Mouse (Mus musculus) macrophage (primary cell): Measurements from ENCODE around the gene Sap30bp. TPM values are rescaled to one million over a fixed set of nuclear protein-coding genes. Genes with fewer than 3 reads are reported as not detected.
A peak's percentile ranks its signal among the peaks of the same experiment; 100 is the strongest.

Source experiments
- H3K27ac ChIP-seq: fragments of 350-480 bp; formaldehyde crosslinking; 2 replicates; pipeline ENCODE4 v1.9.0; 2021
- H3K36me3 ChIP-seq: fragments of 350-480 bp; formaldehyde crosslinking; 2 replicates; pipeline ENCODE4 v1.9.0; 2021; ENCODE audit errors: inconsistent target
- H3K4me3 ChIP-seq: fragments of 350-480 bp; formaldehyde crosslinking; 2 replicates; pipeline ENCODE4 v1.9.0; 2021; ENCODE audit errors: inconsistent target
- H3K79me2 ChIP-seq: fragments of 350-480 bp; formaldehyde crosslinking; 2 replicates; pipeline ENCODE4 v1.9.0; 2021; ENCODE audit errors: inconsistent target
- WGBS: methylation state at CpG from one replicate; pipeline ENCODE4 v1.1.7; 2026; ENCODE audit warnings: inconsistent platforms; ENCODE audit not compliant: missing documents; 5-methylcytosine and 5-hydroxymethylcytosine counted together
- polyA plus RNA-seq: library from polyadenylated mRNA; stranded (reverse); fragments of 250-400 nt; gene quantifications from 3 replicates; pipeline ENCODE4 v1.2.4, GENCODE M21; 2018; ENCODE audit warnings: inconsistent platforms

The Sap30bp gene
- polyA plus RNA-seq, 1 experiment from 2014 or later: 51.8 TPM

DNA sequence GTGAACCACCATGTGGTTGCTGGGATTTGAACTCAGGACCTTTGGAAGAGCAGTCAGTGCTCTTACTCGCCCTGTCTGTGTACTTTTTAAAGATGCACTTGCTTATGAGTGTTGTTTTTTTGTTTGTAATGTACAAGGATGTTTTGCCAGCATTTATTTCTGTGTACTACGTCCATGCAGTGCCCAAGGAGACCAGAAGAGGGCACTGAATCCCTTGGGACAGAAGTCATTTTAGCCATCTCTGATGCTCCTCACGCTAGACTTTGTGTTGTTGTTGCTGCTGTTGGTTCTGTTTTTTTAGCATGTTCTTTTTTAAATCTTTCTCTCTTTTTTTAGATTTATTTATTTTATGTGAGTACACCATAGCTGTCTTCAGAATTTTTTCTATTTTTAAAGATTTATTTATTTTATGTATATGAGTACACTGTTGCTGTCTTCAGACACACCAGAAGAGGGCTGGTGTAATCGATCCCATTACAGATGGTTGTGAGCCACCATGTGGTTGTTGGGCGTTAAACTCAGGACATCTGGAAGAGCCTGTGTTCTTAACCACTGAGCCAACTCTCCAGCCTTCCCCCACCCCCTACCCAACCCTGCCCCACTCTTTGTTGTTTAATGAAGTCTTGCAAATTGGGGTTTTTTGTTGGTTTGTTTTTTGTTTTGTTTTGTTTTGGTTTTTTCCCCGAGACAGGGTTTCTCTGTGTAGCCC lies 12.8 kb upstream of the Sap30bp start:
- Histone ChIP-seq H3K79me2 (no peaks in the 10 kb centered on the region), H3K27ac (no peak overlapping the region), H3K4me3 (no peak overlapping the region), H3K36me3 (peaks cover 56% of the 10 kb centered on the region; the same call in 1 of the 2 replicates)
- WGBS: 51% methylated on average over 6 of the region's 6 CpGs

DNA sequence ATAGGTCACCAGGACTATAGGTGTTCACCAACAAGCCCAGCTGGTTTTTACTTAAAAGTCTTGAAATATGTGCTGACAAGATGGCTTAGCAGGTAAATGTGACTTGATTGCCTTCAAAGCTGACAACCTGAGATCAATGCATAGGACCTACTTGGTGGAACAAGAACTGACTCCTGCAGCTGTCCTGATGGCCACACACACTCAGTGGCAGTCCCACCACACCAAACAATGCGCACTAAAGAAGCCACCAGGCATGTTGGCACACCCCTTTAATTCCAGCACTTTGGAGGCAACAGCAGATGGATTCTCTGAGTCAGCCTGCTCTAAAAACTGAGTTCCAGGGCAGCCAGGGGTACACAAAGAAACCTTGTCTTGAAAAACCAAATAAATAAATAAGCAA lies 11.1 kb upstream of the Sap30bp start:
- H3K79me2 ChIP-seq: no peaks in the 10 kb centered on the region
- H3K27ac ChIP-seq: no peak overlapping the region
- 100% methylated on average over 1 of the region's 1 CpGs for WGBS
- H3K4me3 ChIP-seq: no peak overlapping the region
- peaks cover 52% of the 10 kb centered on the region for H3K36me3 ChIP-seq

DNA sequence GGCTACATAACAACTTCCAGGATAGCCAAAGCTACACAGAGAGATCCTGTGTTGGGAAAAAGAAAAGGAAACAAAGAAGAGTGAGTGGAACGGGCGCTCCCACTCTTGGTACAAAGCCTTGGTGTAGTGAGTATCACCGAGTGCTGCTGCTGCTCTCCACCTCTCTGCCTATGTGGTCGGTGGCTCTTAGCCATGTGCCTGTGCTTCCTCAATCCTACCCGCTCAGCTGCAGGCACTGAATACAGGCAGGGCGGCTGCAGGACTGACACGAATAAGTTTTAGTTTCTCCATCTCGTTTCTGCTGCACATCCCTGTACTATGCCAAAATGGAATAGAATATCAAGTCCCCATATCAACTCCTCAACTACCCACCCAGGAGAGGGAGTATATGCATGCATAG lies 4.1 kb upstream of the Sap30bp start:
- WGBS: 43% methylated on average over 8 of the region's 8 CpGs
- Histone ChIP-seq H3K4me3 (no peak overlapping the region), H3K27ac (no peak overlapping the region), H3K79me2 (peaks cover 21% of the 10 kb centered on the region), H3K36me3 (peaks cover 38% of the 10 kb centered on the region)

DNA sequence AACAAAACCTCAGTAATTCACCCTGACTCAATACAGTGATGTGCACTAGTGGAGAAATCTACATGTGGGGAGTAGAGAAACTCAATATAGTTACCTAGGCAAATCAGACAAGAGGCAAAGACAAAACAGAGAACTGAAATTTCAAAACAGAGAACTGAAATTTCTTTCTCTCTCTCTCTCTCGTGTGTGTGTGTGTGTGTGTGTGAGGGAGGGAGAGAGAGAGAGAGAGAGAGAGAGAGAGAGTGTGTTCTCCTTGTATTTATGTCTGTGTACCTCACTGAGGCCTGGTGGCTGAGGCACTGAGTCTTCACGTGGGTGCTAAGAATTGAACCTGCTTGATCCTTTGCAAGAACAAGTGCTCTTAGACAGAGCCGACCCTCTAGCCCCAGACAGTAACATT lies 3.3 kb upstream of the Sap30bp start:
- 40% methylated on average over 3 of the region's 3 CpGs for WGBS
- Histone ChIP-seq H3K79me2 (peaks cover 29% of the 10 kb centered on the region), H3K36me3 (peaks cover 31% of the 10 kb centered on the region), H3K4me3 (no peak overlapping the region), H3K27ac (no peak overlapping the region)

DNA sequence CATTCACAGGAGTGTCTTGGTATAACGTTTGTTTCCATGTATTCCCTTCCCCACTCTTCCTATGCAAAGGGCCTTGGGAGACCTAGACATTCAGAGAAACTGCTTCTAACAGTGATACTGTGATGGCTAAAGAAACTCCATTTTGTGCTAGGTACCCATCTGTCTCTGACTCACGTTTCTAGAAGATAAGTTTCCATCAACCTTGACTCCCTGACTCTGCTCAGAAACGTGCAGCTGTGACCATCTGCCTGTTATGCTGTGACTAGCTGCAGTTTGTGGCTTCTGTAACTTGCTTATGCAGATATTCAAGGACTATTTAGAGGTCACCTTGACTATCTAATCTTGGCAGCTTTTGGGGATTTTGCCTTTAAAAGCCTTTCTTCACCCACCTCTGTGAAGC lies 1.8 kb upstream of the Sap30bp start:
- Histone ChIP-seq H3K36me3 (peaks cover 30% of the 10 kb centered on the region), H3K79me2 (peaks cover 43% of the 10 kb centered on the region), H3K27ac (no peak overlapping the region), H3K4me3 (no peak overlapping the region)
- WGBS: 92% methylated on average over 3 of the region's 3 CpGs

DNA sequence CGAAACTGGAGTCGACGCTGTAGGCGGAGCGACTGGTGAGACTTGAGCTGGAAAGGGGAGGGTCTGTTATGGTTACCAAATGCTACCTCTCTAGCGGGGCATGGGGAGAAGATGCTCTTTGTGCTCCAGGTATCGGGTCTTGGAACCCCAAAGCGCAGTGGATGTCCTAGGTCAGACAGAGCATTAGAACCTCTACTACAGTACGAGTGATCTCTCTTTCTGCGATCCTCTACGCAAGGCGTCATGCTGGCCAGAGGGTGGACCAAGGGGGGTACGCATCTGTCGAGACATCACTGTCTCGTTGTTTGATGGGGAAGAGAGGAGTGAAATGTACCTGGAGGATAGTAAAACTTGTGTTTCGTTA lies 647 bp downstream of the Sap30bp start:
- H3K36me3 ChIP-seq: peaks cover 31% of the 10 kb centered on the region
- under 1% methylated on average over 15 of the region's 16 CpGs for WGBS
- peaks cover 57% of the 10 kb centered on the region for H3K79me2 ChIP-seq
- peak overlapping the region; percentile 99 for H3K4me3 ChIP-seq
- H3K27ac ChIP-seq: peak overlapping the region; percentile 51

DNA sequence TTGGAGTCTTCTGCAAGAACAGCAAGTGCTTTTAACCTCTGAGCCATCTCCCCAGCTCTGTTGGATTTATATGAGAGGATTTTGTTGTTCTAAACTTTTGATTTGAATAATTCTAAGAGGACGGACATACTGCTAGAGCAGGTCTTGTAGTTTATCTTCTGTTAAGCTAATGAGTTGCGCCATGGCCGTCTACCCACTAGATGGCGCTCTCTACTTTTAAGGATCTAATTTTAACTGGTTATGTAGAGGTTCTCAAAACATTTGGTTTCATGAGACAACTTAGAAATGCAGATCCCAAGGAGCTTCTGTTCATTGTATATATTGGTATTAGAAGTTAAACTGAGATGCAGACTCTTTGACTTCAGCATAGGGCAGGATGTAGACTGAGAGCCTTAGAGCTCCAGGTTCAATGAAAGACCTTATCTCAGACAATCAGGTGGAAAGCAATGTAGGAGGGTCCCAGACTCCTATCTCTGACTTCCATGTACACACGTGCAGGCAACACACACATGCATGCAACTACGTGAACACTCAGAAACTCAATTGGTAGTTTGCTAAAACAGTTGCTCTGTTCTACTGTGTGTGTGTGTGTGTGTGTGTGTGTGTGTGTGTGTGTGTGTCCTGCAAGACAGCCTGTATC lies 6.7 kb downstream of the Sap30bp start:
- Histone ChIP-seq H3K79me2 (peaks cover 28% of the 10 kb centered on the region), H3K4me3 (no peak overlapping the region), H3K27ac (no peak overlapping the region), H3K36me3 (peaks cover 73% of the 10 kb centered on the region)
- 41% methylated on average over 6 of the region's 6 CpGs for WGBS

DNA sequence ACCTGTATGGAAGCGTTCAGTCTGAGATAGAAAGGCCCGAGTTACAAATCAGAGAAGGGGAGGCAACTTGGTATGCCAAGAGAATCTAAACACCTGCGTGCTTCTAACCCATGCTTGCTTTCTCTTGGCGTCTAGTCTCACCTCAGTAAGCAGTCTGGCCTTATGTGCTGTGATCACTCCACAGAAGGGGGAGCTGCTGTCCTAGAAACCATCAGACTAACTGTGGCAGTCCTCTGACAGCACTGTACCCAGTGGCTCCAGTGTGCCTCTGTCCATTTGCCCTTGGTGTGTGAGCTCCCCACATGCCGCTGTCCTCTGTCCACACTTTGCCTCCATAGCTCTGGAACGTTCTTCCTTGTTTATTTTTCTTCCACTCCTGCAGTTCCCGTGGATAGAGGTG lies 8.9 kb downstream of the Sap30bp start:
- Histone ChIP-seq H3K27ac (no peak overlapping the region), H3K36me3 (peaks cover 79% of the 10 kb centered on the region), H3K4me3 (no peak overlapping the region), H3K79me2 (peaks cover 6% of the 10 kb centered on the region; the same call in 1 of the 2 replicates)
- 94% methylated on average over 7 of the region's 7 CpGs for WGBS

DNA sequence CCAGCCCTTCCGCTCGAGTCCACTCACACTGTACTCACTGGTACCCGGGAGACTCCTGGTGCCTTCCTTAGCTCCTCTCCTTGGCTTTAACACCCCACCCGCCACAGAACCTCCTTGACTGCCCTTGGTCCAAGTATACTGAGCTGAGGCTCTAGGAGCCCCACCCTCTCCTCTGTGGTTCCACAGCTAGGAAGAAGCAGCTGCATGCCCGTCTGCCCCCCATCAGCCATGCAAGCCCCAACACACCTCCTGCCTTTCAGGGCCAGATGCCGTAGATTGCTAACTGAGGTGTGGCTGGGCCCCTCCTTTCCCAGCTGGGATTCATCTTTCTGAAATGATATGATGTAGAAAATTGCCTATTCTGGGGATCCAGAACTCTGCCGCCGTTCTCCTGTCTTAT lies 12.2 kb downstream of the Sap30bp start:
- Histone ChIP-seq H3K27ac (no peak overlapping the region), H3K79me2 (no peaks in the 10 kb centered on the region; the same call in 1 of the 2 replicates), H3K36me3 (peaks cover 87% of the 10 kb centered on the region), H3K4me3 (no peak overlapping the region)
- 98% methylated on average over 8 of the region's 8 CpGs for WGBS

DNA sequence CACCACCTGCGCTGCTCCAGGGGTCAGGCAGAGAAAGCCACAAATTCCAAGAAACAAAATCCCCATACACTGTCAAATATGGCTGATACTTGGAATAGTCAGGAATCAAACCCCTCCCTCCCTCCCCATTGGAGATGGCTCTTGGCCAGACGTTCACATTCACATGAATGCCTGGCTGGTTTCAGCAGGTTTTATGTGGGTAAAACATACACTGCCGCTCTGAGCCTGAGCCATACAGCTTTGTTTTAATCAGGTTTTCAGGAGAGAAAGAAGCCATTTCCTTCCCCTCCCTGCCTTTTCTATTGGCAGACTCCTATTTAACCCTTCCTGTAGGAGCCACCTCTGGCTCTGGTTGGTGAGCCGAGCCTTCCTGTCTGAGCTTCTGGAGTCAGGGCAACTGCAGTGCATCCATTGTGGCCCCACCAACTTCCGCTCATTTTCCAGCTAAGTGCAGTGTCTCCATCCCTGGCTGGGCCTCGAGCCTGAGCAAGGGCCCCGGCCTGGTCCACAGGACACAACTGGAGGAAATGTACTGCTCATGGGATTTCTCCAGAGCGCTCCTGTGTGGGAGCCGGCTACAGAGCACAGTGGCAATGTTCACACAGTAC lies 13.2 kb downstream of the Sap30bp start:
- Histone ChIP-seq H3K27ac (no peak overlapping the region), H3K36me3 (peaks cover 91% of the 10 kb centered on the region), H3K4me3 (no peak overlapping the region), H3K79me2 (no peaks in the 10 kb centered on the region; the same call in 1 of the 2 replicates)
- WGBS: 97% methylated on average over 9 of the region's 9 CpGs

DNA sequence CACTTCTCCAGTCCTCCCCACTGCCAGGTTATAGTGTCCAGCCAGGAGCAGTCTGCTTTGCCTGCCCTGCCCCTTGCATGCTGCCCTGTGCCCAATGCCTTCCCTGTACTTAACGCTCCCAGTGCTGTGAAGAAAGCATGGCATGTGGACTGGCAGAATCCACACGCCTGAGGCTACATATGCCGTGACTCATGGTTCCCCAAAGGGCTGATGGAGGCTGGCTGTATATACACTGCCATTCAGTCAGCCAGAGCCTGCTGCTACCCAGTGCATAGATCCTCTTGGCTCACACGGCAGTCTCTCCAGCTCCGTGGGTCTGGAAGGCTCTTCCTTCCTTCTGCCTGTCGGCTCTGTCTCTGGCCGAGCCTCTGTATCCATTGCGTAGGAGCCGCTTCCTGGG lies 15.2 kb downstream of the Sap30bp start:
- no peaks in the 10 kb centered on the region; the same call in 1 of the 2 replicates for H3K79me2 ChIP-seq
- H3K36me3 ChIP-seq: peaks cover 95% of the 10 kb centered on the region
- H3K27ac ChIP-seq: no peak overlapping the region
- no peak overlapping the region for H3K4me3 ChIP-seq
- WGBS: 92% methylated on average over 9 of the region's 9 CpGs

DNA sequence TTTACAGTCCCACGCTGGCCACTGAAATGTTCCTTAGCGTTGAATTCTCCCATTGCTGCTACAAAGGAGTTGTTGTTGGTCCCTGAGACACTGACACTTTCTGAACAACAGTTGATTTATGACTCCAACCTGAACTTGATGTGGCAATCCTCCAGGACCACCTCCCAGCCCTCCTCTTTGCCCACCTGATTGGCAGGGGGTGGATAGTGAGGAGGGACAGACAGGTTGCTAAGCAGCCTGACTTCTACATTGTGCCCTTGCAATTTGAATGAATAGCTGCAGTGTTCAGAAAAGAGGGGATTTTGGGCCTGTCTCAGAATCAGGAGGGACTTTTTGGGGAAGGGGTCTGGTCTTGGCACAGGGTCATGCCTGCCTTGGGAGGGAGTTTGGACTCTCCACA lies 17.6 kb downstream of the Sap30bp start:
- Histone ChIP-seq H3K36me3 (peaks cover 87% of the 10 kb centered on the region), H3K27ac (no peak overlapping the region), H3K79me2 (no peaks in the 10 kb centered on the region), H3K4me3 (no peak overlapping the region)
- WGBS: 96% methylated on average over 2 of the region's 2 CpGs

DNA sequence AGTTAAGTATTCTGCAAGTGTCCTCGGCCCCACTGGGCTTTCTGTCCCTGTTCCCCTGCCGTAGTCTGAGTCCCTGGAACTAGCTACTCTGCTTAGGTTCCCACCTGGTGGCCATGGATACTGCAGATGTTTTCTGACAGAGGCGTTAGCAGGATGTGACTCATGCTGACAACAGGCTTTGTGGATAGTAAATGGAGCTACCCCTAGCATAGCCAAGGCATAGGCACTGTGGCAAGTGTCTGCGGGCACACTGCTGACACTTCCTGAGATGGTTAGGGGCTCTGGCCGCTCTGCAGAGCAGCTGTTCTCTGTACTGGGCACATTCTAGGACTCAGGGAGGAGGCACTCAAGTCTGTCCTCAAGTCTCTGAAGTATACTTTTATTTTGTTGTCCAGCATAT lies 21.6 kb downstream of the Sap30bp start:
- 74% methylated on average over 5 of the region's 5 CpGs for WGBS
- no peak overlapping the region for H3K4me3 ChIP-seq
- no peaks in the 10 kb centered on the region for H3K79me2 ChIP-seq
- peaks cover 67% of the 10 kb centered on the region for H3K36me3 ChIP-seq
- H3K27ac ChIP-seq: peak overlapping the region; percentile 2; the same call in 1 of the 2 replicates

DNA sequence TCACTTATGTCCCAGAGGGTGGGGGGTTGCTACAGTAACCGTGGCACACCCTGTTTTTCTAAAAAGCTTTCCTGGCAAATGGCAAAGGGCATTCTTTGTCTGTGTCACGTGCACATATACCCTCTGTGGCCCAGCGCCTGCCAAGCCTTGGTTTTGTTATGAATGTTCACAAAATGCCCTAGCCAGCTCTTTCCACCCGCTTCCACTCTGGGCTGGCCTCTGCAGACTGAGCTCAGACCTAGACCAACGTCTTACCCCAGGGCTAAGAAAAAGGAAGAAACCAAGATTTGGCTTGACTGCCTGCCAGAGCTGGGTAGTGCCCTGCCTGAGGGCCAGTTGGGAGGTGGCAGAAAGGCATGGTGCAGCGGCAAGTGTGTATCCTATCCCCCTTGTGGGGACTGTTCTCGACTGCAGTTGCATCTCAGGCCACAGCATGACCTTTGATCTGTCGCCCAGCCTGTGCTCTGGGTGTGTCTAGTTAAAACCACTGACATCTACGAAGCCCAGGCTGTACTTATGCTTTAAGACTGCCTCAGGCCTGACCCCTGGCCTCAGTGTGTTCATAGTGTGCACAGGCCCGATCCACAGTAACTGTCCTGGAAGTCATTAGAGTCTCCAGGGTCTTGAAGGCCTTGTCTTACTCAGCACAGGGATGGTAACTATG lies 22.2 kb downstream of the Sap30bp start:
- 66% methylated on average over 10 of the region's 10 CpGs for WGBS
- Histone ChIP-seq H3K4me3 (no peak overlapping the region), H3K27ac (peak overlapping the region; percentile 2; the same call in 1 of the 2 replicates), H3K36me3 (peaks cover 67% of the 10 kb centered on the region), H3K79me2 (no peaks in the 10 kb centered on the region)

DNA sequence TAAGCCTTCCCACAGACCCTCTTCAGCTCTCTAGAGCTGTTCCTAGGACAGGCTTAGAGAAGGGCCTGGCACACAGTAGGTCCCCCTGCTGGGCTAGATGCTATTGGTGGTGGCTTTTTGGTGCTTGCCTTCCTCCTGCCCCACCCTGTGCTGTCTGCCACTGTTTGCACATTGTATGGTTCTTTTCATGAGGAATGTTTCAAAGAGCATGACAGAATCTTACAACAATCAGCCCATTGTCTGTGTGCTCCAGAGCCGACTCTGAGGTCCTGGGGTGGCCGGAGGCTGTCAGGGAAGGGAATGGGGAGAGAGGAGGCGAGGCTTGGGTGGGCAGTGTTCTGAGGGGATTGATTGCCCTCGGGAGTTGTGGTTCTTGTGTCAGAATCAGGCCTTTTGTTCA lies 23.4 kb downstream of the Sap30bp start:
- 90% methylated on average over 4 of the region's 4 CpGs for WGBS
- H3K79me2 ChIP-seq: no peaks in the 10 kb centered on the region
- peaks cover 68% of the 10 kb centered on the region for H3K36me3 ChIP-seq

More for the DNA sequence above, 23.4 kb downstream of the Sap30bp start:
- no peak overlapping the region for H3K4me3 ChIP-seq
- no peak overlapping the region for H3K27ac ChIP-seq
